Mouse (Mus musculus) heart, embryonic 16.5 days (tissue): ENCODE results near the gene Mmd2. TPM values are rescaled to one million over a fixed set of nuclear protein-coding genes. Genes with fewer than 3 reads are reported as not detected.

Experiments used
- ATAC-seq: fragments of 200-750 bp; cut with Nextera tagmentation; replicated peaks from 2 replicates; pipeline ENCODE4 v1.8.0; 2017; ENCODE audit warnings: moderate number of reproducible peaks; ENCODE audit not compliant: insufficient read depth, low FRiP score; ENCODE audit errors: extremely low read depth
- H3K27ac ChIP-seq: fragments of 300-500 bp; sonication (generic); 2 replicates; pipeline ENCODE4 v1.5.1; 2014; ENCODE audit warnings: mild to moderate bottlenecking, low read length, control low read depth, moderate library complexity
- H3K27me3 ChIP-seq: fragments of 300-500 bp; sonication (generic); 2 replicates; pipeline ENCODE4 v1.6.1; 2014; ENCODE audit warnings: low read length, mixed read lengths; ENCODE audit not compliant: control insufficient read depth, insufficient read depth
- H3K36me3 ChIP-seq: fragments of 300-500 bp; sonication (generic); 2 replicates; pipeline ENCODE4 v1.6.1; 2014; ENCODE audit not compliant: control insufficient read depth, insufficient read depth
- H3K4me1 ChIP-seq: fragments of 300-500 bp; sonication (generic); 2 replicates; pipeline ENCODE4 v1.6.1; 2014; ENCODE audit warnings: low read length, mixed read lengths; ENCODE audit not compliant: control insufficient read depth, insufficient read depth
- H3K4me2 ChIP-seq: fragments of 300-500 bp; sonication (generic); 2 replicates; pipeline ENCODE4 v1.6.1; 2014; ENCODE audit warnings: low read depth, mild to moderate bottlenecking, control low read depth, low read length
- H3K4me3 ChIP-seq: fragments of 300-500 bp; sonication (generic); 2 replicates; pipeline ENCODE4 v1.5.1; 2014; ENCODE audit warnings: mild to moderate bottlenecking, control low read depth, low read length
- H3K9ac ChIP-seq: fragments of 300-500 bp; sonication (generic); 2 replicates; pipeline ENCODE4 v1.6.1; 2014; ENCODE audit warnings: low read length, control low read depth
- H3K9me3 ChIP-seq: fragments of 300-500 bp; sonication (generic); replicated peaks from 2 replicates; pipeline ENCODE4 v1.6.1; 2016; ENCODE audit warnings: low read length; ENCODE audit not compliant: control insufficient read depth
- WGBS: fragments of 180-500 bp; shearing (Covaris S2); extraction: QIAGEN DNeasy Blood & Tissue Kit; methylation state at CpG from one replicate; pipeline ENCODE4 v1.1.7; 2014; 5-methylcytosine and 5-hydroxymethylcytosine counted together
- polyA plus RNA-seq: library from polyadenylated mRNA; unstranded; fragments of >200 nt; fragmentation: Nextera tagmentation; extraction: Ambion mirVana; gene quantifications from 2 replicates; pipeline ENCODE4 v1.2.1, GENCODE M21; 2015

The Mmd2 gene
- polyA plus RNA-seq, 1 experiment from 2014 or later: 0.24 TPM

DNA sequence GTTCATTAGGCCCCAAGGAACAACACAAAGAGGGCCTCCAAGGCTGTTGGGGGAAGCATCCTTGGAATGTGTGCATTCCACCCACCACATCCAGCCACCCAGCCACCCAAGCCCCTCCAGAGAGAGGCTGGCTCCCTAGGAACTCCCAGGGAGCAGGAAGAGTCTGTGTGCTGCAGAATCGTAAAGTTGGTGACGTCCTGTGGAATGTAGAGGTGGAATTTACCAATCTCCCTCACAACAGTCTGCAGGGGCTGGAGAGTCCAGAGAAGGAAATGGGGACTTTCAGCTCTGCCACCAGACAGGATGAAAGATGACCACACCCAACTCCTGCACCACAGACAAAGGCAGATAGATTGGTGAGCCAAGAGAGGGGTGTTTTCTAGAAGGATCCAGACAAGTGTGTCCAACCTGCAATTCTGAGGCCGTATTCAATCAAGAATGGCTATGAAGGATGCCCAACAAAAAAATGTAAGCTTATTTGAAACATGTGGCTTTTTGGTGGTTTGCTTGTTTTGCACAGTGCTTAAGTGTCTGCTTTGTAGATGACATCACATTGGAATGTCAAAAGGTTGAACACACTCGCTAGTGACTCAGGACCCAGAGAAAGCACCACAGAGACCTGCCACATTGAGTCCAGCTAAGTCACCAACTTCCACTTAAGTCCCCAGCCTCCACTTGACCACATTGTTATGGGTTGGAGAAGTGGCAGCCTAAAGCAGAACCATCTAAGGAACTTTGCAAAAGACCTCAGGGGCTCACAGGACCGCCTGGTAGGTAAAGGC, 63.4 kb downstream of the Mmd2 start:
- no peak overlapping the region for H3K4me3 ChIP-seq
- no peaks in the 10 kb centered on the region for H3K27me3 ChIP-seq
- no peak overlapping the region for H3K27ac ChIP-seq
- H3K9me3 ChIP-seq: no peaks in the 10 kb centered on the region
- no peak overlapping the region for H3K9ac ChIP-seq
- H3K4me1 ChIP-seq: peaks cover 29% of the 10 kb centered on the region
- H3K36me3 ChIP-seq: no peaks in the 10 kb centered on the region
- WGBS: 50% methylated on average over 5 of the region's 5 CpGs
- no peak overlapping the region for H3K4me2 ChIP-seq
- no peak for ATAC-seq

DNA sequence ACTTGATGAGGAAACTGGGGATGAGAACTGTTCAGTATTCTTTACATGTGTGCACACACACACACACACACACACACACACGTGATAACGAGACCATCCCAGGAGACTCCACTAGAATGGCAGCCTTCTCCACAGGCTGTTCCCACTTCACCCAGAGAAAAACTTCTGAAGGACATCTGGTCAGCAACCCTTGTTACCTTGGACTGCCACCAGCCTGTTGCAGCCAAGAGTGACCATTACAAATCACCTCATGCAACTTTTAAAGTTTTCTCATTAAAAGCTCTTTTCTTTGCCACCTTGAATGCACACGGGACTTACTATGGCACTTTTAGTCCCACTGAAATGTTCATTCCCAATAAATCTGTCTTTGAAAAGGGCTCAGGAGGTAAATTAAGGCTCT, 71.3 kb downstream of the Mmd2 start:
- Histone ChIP-seq H3K9ac (no peak overlapping the region), H3K27me3 (no peaks in the 10 kb centered on the region), H3K27ac (no peak overlapping the region), H3K4me3 (no peak overlapping the region), H3K36me3 (no peaks in the 10 kb centered on the region), H3K9me3 (no peaks in the 10 kb centered on the region), H3K4me2 (no peak overlapping the region), H3K4me1 (peaks cover 29% of the 10 kb centered on the region)
- 81% methylated on average over 3 of the region's 3 CpGs for WGBS
- ATAC-seq: no peak

GRCm38 (mm10) chr5:142535388-142535787, 73.2 kb downstream of the Mmd2 start:
- no peak overlapping the region for H3K4me2 ChIP-seq
- H3K9ac ChIP-seq: no peak overlapping the region
- H3K36me3 ChIP-seq: no peaks in the 10 kb centered on the region
- H3K4me1 ChIP-seq: peaks cover 20% of the 10 kb centered on the region
- no peak for ATAC-seq
- no peak overlapping the region for H3K27ac ChIP-seq
- H3K9me3 ChIP-seq: no peaks in the 10 kb centered on the region
- WGBS: 79% methylated on average over 4 of the region's 4 CpGs
- H3K27me3 ChIP-seq: no peaks in the 10 kb centered on the region; the same call in 1 of the 2 replicates
- H3K4me3 ChIP-seq: no peak overlapping the region

GRCm38 (mm10) chr5:142529915-142530314, 78.7 kb downstream of the Mmd2 start, which contains the start of gene Papolb:
Papolb (minus strand) TSS chr5:142530076.
- 38% methylated on average over 40 of the region's 41 CpGs for WGBS
- H3K9ac ChIP-seq: no peak within 1 kb of the TSS
- peaks cover 4% of the 10 kb centered on the region for H3K27me3 ChIP-seq
- H3K9me3 ChIP-seq: no peaks in the 10 kb centered on the region
- peak within 1 kb of the TSS; percentile 20; the same call in 1 of the 2 replicates for H3K4me2 ChIP-seq
- no peaks in the 10 kb centered on the region for H3K36me3 ChIP-seq
- H3K4me1 ChIP-seq: peaks cover 6% of the 10 kb centered on the region
- no peak within 1 kb of the TSS for H3K27ac ChIP-seq
- no peak within 1 kb of the TSS for H3K4me3 ChIP-seq
- no peak for ATAC-seq

DNA sequence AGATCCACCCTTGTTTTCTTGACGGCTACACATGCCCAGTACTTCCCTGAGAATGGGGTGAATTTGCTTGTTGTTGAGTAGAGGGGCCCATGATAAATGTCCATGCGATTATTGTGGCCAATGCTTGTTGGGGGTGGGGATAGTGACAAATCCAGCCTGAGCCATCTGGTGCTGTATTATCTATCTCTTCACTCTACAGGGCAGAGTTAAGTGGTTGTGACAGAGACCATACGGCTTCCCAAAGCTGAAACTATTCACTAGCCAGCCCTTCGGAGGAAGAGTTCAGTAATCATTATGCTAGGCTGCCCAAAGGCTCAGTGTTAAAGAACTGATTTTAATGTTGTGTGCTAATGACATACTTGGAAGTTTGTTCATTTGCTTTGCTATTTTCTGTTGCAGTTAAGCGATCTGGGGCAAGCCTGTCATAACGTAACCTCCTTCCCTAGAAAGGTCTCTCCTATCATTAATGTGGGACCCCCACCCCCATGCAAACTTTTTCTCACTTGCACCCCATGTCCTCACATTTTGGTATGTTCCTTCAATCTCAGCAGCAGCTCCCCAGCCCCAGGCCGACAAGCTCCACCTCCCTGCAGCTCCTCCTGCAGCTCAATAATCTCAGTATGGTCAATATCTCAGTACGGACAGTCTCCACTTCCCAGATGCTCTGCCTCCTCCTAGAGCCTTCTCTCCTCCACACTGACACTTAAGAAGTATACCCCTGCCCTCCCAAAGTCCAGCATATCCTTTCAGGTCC, 83.7 kb downstream of the Mmd2 start:
- Histone ChIP-seq H3K4me2 (peak overlapping the region; percentile 10; the same call in 1 of the 2 replicates), H3K9ac (no peak overlapping the region), H3K4me3 (no peak overlapping the region), H3K27ac (peak overlapping the region; percentile 13; the same call in 1 of the 2 replicates), H3K36me3 (no peaks in the 10 kb centered on the region), H3K27me3 (peaks cover 2% of the 10 kb centered on the region), H3K4me1 (peaks cover 6% of the 10 kb centered on the region), H3K9me3 (no peaks in the 10 kb centered on the region; the same call in 1 of the 2 replicates)
- 0 out of 2 replicates have a peak, but pooled peaks have one; percentile 14 for ATAC-seq
- WGBS: 44% methylated on average over 8 of the region's 8 CpGs

DNA sequence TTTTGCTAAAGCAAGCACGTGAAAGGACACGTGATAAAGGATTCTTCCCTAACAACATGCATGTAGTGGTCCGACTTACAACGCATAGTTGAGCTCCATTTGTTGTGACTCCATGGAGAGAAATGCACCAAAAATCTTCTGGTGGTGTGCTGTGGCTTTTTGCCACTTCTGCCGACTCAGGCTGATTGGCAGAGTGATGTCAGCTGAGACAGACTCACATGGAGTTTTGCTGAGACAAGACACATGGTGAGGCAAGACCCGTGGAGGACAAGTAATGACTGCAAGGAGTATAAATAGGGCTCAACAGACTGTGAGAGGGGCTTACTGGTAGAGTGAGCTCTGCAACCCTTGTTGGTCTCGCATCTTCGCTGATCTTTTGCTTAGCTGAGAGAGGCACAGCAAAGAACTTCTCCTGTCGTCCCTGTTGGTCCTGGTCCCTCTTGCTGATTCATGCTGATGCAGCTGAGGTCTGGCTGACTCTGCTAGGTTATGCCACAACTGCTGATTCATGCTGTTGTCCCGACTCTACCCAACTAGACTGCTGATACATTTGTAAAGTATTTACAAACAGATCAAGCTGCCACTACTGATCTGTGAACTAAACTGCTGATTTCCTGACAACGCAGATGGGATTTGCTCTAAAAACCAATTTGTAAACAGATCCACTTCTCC, 87.3 kb downstream of the Mmd2 start:
- Histone ChIP-seq H3K27ac (no peak overlapping the region), H3K27me3 (no peaks in the 10 kb centered on the region), H3K9me3 (no peaks in the 10 kb centered on the region; the same call in 1 of the 2 replicates), H3K36me3 (no peaks in the 10 kb centered on the region), H3K4me3 (no peak overlapping the region), H3K9ac (no peak overlapping the region), H3K4me1 (peaks cover 9% of the 10 kb centered on the region), H3K4me2 (no peak overlapping the region)
- no peak for ATAC-seq
- 80% methylated on average over 11 of the region's 11 CpGs for WGBS

GRCm38 (mm10) chr5:142520360-142520759, 88.2 kb downstream of the Mmd2 start:
- no peak for ATAC-seq
- no peak overlapping the region for H3K9ac ChIP-seq
- H3K4me3 ChIP-seq: no peak overlapping the region
- no peaks in the 10 kb centered on the region for H3K27me3 ChIP-seq
- H3K36me3 ChIP-seq: no peaks in the 10 kb centered on the region
- 75% methylated on average over 4 of the region's 4 CpGs for WGBS
- no peak overlapping the region for H3K4me2 ChIP-seq
- no peaks in the 10 kb centered on the region; the same call in 1 of the 2 replicates for H3K9me3 ChIP-seq
- peaks cover 7% of the 10 kb centered on the region for H3K4me1 ChIP-seq
- no peak overlapping the region for H3K27ac ChIP-seq

DNA sequence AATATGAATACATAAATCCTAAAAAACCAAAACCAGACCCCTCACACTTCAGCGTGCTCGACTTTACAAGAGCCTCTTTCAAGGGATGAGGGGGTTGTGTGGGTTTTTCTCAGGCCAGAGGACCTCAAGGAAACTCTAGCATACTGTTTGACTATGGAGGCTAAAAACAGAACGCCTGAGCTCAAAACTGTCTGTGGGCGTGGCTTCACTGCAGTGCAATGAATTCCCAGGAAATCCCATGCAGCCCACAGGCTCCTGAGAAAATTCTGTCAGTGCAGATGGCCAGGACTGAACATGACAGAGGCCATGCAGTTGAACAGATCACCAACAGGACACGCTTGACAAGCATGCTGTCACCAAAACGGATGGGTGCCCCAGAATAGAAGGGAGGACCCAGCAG, 89.6 kb downstream of the Mmd2 start:
- WGBS: 34% methylated on average over 6 of the region's 6 CpGs
- Histone ChIP-seq H3K4me3 (no peak overlapping the region), H3K4me1 (0 out of 2 replicates have a peak, but pooled peaks cover 3% of the 10 kb centered on the region), H3K4me2 (no peak overlapping the region), H3K27me3 (no peaks in the 10 kb centered on the region), H3K9me3 (no peaks in the 10 kb centered on the region; the same call in 1 of the 2 replicates), H3K27ac (no peak overlapping the region), H3K9ac (no peak overlapping the region), H3K36me3 (no peaks in the 10 kb centered on the region)
- no peak for ATAC-seq
